Mouse (Mus musculus) kidney, adult 18-20 months (tissue): ENCODE data around the gene Tpte.

Experiments
- DNase-seq: peaks from one replicate; pipeline ENCODE4 v3.0.0; 2021

Gene Tpte

GRCm38 (mm10) chr8:22380934-22381333 lies 97.7 kb downstream of the Tpte start:
- DNase-seq, result no peak

DNA sequence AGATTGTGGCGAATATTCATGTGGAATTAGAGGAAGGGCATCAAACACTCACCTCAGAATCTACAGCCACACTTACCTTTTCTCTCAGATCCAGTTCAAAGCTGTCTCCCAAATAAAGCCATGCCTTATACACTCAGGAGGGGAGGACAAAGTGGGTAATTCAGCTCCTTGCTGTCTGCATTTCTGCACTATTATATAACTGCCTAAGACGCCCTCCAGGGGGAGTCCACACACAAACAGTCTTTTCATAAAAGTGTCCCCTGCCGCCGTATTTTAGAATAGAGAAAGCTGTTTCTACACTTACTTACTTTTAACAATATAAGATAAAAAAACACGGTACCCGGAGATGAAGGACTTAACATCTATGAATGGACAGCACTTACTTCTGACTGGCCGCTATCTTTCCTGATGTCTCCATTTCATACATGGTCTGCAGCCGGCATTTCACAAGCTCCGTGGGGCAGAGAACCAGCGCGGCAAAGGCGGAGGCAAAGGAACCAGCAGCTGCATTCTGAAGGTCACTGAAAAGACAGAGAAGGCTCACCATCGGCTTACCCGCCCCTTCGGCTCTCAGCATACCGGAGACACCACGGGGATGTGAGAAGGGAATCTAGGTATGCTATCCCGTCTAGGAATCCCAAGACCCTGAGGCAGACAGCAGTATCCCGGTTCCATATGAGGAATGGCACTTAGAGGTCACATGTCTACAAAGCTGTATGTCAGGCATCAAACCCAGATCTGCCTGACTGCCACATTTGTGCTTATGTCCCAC lies 99.8 kb downstream of the Tpte start:
- DNase-seq, result no peak

DNA sequence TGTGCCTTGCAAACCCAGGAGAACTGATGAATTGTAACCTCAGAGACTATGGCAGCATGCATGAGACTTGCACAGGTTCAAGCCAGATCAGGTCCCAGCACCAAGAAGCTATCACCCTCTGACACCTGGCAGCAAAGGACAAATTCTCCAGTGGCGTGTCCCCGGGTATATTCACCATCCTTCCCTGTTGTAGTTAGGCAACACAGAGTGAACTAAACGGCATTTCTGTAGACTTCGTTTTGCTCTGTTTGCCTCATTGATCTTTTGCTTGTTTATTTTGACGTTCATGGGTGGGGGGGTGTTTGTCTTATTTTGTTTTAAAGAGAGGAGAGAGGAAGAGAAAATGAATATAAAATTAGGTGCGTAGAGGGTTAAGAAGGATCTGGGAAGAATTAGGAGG lies 101.9 kb downstream of the Tpte start:
- no peak for DNase-seq

GRCm38 (mm10) chr8:22389874-22390273 lies 106.6 kb downstream of the Tpte start:
- peak; percentile 28 for DNase-seq

DNA sequence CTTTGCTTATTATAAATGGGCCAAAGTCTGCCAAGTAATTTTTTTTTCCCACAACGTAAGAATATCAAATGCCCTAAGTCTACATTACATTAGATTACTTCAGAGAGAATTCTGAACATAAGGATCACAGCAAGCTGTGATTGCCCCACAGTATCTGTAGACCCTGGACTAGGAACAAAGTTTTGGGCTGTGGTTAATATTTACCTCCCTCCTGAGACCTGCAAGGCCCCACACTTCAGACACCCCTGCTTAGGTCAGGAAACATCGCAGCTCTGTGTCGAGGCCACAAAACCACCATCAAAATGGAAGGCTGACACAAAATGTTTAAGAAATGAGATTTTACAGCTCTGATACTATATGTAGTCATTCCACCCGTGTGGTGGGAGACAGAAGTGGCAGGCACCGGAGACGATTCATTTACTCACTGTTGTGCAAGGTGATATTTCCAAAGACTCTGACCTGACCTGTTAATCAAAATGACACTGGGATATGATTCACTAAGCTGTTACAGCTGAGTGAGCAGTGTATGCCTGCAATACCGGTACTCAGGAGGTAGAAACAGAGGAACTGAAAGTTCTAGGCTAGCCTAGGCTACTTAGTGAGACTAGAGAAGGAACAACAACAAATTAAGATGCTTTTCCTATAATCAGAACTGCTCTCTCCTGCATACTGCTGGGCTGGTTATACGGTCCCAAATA lies 107.7 kb downstream of the Tpte start:
- peak; percentile 67 for DNase-seq

DNA sequence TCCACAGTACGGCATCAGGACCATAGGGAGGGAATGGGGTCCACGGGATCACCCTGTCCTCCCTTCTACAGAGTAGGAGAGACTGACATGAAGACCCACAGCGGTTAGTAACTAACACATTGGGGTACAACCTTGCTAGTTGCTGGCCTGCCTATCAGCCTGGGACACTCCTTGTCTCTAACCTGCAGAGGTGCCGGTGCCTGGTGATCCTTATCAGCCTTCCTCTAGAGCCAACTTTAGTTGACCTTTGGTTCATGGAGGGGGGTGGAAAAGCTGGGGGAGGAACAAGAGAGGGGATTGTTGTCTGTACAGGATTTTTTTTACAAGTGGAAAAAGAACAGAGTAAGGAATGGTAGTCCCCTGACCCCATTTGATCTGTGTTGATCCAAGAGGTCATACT lies 111.2 kb downstream of the Tpte start:
- DNase-seq, result peak; percentile 67

DNA sequence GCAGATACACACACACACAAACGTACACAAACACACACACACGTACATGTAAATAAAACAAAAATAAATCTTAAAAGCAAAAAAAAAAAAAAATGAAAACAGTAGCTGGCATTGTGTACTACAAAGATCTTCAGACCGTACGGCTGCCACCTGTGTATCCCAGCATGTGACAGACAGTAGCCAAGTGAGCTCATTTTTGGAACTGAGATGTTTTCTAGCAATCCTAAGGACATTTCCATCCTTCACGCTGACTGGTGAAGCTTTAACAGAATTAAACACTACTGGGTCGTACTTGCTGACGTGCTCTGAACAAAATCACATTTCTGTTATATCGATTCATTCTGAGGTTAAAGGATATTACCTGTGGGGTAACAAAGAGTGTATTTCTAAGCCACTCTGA lies 112.0 kb downstream of the Tpte start:
- no peak for DNase-seq

DNA sequence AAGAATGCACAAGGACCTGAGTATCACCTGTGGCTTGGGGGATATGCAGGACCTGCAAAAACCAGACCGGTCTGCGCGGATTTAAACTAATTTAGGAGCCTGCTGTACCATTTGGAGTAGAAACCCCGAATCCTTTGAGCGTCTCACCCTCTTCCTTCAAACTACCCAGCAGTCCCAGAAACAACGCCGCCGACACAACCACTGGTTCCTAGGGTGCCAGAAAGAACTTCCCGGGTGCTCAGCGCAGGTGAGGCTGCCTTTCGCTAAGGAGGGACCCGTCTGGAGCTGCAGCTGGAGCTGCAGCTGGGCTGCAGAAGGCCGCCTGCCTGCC lies 114.5 kb downstream of the Tpte start:
- DNase-seq, result no peak

GRCm38 (mm10) chr8:22398142-22398951 lies 115.1 kb downstream of the Tpte start, which contains the start of gene Slc25a15:
Slc25a15 (minus strand) TSS chr8:22398597.
- DNase-seq, result peak; percentile 94

DNA sequence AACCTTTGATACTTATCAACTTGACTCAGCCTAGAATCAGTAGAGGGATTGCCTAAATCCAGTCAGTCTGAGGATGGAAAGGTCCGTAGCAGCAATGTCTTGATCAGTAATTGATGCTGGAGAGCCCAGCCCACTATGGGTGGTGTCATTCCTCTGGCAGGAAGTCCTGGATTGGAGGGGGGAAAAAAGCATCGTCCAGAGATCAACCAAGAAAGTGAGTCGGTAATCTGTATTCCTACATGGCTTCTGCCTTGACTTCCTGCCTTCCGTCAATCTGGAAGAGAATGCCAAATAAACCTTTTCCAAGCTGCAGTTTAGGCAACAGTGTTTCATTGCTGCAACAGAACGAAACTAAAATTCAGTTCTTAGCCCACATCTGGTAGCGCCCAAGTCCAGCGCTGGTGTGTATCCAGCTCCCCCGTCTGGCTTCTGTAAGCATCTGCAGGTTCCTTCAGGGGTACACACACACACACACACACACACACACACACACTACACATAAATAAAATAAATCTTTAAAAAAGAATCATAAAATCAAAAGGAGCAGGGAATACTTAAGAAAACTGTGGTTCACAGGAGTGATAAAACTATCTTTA lies 116.1 kb downstream of the Tpte start:
- DNase-seq, result no peak

- DNase-seq, result no peak
Observed at GRCm38 (mm10) chr8:22400593-22400992, 117.4 kb downstream of the Tpte start.

- no peak for DNase-seq
Observed at GRCm38 (mm10) chr8:22403235-22403634, 120.0 kb downstream of the Tpte start.

- DNase-seq, result no peak
Observed at GRCm38 (mm10) chr8:22405733-22406132, 122.5 kb downstream of the Tpte start.

DNA sequence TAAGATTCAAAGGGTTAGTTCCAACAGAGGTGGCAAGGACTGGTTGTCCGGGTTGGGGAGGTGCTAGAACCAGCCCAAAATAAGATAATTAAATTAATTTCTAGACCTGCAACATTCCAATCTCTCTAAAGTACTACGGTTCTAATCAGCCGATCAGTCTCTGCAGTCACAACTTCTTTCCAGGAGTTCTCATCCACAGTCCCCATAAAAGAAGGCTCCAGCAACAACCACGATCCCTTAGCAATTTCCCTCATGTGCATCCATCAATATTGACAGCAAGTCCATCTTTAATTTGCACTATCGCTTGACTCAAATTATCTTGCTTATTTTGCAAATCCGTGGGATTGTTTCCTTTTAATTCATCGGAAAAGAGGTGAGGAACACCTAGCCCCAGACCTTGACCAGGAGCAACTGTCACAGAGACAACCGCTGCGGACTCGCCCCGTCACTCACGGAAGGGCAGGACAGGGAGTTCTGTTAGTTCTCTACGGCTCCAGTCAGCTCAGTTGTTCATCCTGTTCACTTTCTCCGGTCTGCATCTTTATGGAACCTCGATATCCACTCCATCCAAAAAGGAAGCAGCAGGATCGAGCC lies 127.5 kb downstream of the Tpte start:
- no peak for DNase-seq

- peak; percentile 83 for DNase-seq
Observed at GRCm38 (mm10) chr8:22411282-22411702, 128.1 kb downstream of the Tpte start, which contains the start of gene Mrps31. Mrps31 (plus strand) TSS chr8:22411361.

DNA sequence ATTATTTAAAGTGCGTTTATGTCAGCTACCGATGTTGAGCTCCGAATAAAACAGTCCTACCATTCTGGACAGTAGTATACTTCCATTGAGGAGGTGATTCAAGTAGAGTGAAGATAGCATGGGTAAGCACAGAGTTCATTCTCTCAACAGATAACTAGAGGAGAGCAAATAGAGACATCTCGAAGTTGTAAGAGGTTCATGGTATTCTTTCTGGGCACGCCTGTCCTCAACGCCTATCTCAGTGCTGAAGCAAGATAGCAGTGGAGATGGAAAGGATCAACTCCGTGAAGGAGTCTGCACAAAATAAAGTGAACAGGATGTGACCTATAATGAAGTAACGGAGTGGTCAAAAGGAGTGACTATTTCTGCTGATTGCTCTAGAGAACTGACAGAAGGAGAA lies 128.7 kb downstream of the Tpte start:
- DNase-seq, result no peak
